Mouse (Mus musculus) left cerebral cortex, adult 11 months (tissue): ENCODE results near the gene Kif5a.
"Not testable (repeated sequence)": the region's sequence is repeated elsewhere in the genome, so short reads cannot be mapped to it uniquely, and the experiment has no call there.

Source experiments
- DNase-seq: peaks from one replicate; pipeline ENCODE4 v3.0.0; 2022; ENCODE audit warnings: low spot score

The Kif5a gene

DNA sequence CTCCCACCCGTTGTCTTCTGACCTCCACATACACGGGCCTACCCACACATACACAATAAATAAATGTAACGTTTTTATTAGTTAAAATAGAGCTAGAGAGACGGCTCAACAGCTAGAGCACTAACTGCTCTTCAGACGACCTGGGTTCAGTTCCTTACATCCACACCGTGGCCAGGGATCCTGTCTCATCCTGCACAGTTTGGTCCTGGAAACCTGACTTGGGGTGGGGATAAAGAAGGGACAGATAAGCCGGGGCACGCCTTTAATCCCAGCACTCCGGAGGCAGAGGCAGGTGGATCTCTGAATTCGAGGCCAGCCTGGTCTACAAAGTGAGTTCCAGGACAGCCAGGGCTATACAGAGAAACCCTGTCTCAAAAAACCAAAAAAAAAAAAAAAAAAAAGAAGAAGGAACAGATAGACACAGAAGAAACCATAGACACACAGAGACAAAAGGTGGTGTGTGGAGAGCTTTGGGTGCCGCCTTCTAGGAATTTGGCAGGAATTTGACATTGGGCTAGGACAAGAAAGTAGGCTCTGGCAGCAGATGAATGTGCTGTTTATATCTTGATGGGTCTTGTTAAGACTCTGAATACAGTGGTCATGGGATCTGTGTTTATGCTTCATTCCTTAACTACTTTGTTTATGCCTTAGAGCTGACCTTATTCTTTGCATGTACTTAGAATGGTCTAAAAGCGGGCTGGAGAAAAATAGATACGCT lies 49.3 kb downstream of the Kif5a start:
- DNase-seq = no peak

DNA sequence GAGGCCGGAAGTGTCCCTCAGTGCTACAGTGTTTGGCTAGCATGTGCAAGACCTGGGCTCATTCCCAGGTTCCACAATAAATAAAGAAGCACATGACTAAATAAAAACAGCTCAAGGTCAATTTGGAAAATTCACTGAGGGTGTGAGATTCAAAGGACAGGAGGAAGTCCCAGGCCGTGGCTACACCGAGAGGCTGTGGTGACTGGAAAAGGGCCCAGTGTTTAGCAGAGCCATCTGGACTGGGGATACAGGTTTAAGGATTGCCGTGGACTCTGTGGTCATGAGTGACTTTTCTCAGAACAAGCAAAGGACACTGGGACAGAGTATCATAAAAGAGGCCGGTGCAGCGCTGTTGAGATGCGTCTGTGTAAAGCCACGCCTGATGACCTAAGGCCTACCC lies 49.9 kb downstream of the Kif5a start:
- no peak for DNase-seq

GRCm38 (mm10) chr10:127211414-127211854 lies 51.7 kb downstream of the Kif5a start, which contains the start of gene Pip4k2c:
Pip4k2c (minus strand) TSS chr10:127211585.
- DNase-seq = peak; percentile 88

- no peak for DNase-seq
Measured at GRCm38 (mm10) chr10:127210961-127211405, 52.2 kb downstream of the Kif5a start.

DNA sequence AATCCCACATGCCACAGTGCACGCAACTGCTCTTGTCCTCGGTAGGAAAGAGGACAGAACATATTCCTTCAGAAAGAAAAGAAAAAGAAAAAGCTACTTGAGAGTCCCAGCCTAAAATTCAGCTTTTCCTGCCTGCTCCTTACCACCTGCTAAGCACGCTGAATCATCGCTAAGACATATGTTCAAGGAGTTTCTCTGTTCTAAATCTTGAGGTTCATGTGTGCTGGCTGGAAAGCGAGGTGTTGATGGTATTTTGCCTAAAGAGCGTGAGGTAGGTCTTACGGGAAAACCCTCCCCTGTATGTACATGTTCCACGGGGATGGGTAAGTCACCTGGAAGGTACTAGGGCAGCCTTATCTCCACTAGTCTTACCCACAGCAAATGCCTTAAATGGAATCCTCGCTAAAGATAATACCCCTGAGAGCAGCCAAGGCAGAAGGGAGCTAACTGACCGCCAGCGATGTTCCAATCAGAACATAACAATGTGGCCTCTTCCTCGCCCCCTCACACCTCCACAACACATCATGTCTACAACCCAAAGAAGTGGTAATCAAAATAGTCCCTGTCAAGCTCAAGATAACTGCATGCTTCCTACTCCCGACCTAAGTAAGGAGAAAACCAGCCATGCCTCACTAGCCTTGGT lies 53.1 kb downstream of the Kif5a start:
- no peak for DNase-seq

- DNase-seq = no peak
Measured at GRCm38 (mm10) chr10:127208921-127209320, 54.2 kb downstream of the Kif5a start.

DNA sequence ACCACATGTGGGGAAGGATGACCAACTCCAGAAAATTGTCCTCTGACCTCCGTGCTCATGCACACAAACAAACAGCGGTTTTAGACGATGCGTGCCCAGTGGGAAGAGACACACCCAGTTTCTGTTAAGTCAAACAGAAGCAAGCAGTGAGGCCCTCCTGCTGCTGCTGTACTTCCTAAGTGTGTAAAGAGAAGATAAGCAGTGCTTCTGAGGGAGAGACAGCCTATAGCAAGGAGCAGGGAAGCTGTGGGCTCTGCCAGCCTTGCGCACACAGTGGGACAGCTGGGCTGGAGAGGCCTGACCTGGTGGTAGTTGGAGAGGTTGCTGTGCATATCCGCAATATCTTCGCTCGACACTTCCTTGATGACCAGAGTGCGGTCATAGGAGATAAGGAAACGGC lies 57.8 kb downstream of the Kif5a start:
- no peak for DNase-seq

DNA sequence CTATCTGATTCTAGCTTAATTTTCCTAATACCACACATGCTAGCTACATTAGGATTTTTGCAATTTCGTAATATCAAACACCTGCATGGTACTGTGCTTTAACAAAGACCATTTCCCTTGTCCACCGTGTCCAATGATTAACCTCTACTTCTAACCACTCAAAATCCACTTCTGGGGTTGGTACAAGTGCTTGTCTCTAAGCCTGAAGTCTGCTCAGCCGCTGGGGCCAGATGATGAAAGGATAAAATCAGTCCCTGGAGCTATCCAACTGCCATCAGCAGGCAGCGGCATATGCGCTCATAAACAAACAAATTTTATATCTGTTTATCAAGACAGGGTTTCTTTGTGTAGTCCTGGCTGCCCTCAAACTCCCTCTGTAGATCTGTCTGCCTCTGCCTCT lies 58.6 kb downstream of the Kif5a start:
- no peak for DNase-seq

DNA sequence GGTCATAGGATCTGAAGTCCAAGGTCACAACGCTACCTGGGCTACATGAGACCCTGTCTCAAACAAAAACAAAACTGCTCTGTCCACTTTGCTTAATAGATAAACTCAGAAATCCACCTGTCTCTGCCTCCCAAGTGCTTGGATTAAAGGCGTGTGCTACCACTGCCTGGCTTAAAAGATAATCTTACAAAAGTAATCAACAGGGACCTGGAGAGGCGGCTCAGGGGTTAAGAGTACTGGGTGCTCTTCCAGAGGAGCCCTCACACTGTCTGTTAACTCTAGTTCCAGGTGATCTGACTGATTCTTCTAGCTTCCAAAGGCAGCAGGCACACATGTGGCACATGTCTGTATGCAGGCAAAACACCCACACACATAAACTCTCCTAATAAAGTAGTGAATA lies 60.0 kb downstream of the Kif5a start:
- DNase-seq = no peak

DNA sequence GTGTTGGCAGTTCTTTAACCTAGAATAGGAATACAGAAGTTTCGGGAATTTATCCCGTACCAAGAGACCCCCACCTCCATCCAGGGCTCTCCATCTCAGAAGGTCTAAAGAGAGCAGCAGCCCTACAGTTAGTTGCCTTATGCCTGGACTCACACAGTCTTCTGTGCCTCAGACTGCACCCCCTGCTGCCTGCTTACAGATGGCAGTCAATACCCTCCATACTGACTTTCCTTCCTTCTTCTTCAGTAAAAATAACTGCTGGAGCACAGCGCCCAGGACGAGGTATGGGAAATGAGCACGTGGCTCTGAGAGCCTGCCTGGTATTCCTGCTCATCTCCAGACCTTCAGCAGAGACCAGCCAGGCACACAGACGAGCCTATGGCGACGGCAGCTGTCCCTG lies 62.9 kb downstream of the Kif5a start:
- DNase-seq = no peak

GRCm38 (mm10) chr10:127199474-127199873 lies 63.7 kb downstream of the Kif5a start:
- no peak for DNase-seq

DNA sequence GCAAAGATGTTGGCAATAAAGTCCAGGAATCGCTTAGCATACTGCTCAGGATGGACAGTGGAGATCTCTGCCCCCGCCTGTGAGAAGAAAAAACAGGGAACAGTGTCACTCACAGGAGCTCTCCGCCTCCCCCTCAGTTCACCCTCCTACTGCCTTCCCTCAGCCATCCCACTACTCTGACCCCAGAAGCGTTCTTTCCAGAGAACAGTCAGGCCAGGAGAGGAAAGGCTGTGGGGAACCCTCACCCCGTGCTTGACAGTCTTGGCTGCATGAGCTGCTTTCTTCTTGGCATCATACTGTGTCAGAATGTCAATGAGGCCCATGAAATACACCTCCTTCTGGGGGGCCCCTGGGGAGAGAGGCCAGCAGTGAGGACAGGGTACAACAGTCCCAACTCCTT lies 64.1 kb downstream of the Kif5a start:
- DNase-seq = no peak

DNA sequence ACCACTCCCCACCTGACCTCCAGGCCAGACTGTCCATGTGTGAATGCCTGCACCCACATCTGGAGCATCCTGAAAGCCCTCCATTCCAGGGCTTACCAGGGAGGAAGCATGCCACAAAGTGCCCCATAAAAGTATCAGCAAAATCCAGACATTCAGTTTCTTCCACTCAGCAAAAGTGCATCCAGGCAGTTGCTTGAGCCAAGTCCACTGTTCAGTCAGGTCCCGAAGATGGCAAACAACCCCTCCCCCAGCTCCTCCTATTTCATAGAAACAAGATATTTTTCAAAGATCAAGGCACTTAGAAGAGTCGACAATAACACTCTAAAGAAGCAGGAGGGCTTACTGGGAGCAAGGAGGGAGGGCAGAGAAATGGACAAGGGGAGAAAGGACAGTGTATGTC lies 64.7 kb downstream of the Kif5a start:
- no peak for DNase-seq

GRCm38 (mm10) chr10:127197505-127198110 lies 65.5 kb downstream of the Kif5a start:
- DNase-seq = no peak

GRCm38 (mm10) chr10:127197104-127197503 lies 66.0 kb downstream of the Kif5a start:
- DNase-seq = no peak

- DNase-seq = no peak
Measured at GRCm38 (mm10) chr10:127196392-127196791, 66.8 kb downstream of the Kif5a start.

- DNase-seq = no peak
Measured at GRCm38 (mm10) chr10:127195328-127196129, 67.6 kb downstream of the Kif5a start, which contains the start of gene Dtx3. Dtx3 (minus strand) TSS chr10:127195728.

GRCm38 (mm10) chr10:127194428-127195327 lies 68.5 kb downstream of the Kif5a start:
- DNase-seq = no peak

DNA sequence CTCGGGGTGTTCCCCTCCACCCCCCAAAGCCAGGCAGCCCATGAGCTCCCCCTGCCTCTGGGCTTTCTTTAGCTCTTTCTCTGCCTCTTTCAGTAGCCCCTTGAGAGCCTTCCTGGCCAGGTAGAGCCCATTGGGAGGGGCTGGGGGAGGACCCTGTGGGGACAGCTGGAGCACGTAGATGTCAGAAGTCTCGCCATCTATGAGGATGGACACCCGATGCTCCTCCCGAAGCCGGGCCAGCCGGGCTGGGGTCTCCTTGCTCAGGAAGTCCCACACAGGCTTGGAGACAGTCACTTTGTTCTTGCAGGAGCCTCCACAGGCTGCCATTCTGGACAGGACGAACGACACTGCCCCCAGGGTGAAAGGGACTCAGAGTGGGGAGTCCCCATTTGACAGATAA lies 70.1 kb downstream of the Kif5a start:
- DNase-seq = no peak

DNA sequence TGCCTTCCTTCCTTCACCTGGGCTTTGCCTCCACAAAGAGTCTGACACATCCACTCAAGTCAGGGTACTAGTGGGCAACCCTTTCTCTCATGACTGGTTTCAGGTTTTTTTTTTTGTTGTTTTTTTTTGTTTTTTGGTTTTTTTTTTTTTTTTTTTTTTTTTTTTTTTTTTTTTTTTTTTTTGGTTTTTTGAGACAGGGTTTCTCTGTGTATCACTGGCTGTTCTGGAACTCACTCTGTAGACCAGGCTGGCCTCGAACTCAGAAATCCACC lies 71.2 kb downstream of the Kif5a start:
- DNase-seq = not testable (repeated sequence)
